Mouse (Mus musculus) cerebellum, adult 2 months (tissue): ENCODE measurements around the gene Ninl. TPM values are rescaled to one million over a fixed set of nuclear protein-coding genes. Genes with fewer than 3 reads are reported as not detected.

ENCODE experiments used
- DNase-seq, 2 experiments: peaks; one replicate each; pipeline ENCODE4 v3.0.0; 2021
- H3K27ac ChIP-seq: fragments of 200-500 bp; 2 replicates; pipeline ENCODE4 v1.5.1; 2012; ENCODE audit warnings: low read length, control low read depth, inconsistent platforms; ENCODE audit not compliant: insufficient read depth
- H3K27me3 ChIP-seq: fragments of 200-500 bp; 2 replicates; pipeline ENCODE4 v1.6.1; 2012; ENCODE audit warnings: inconsistent platforms, mild to moderate bottlenecking, low read length, moderate library complexity; ENCODE audit not compliant: control insufficient read depth, insufficient read depth
- H3K4me1 ChIP-seq: fragments of 200-500 bp; 2 replicates; pipeline ENCODE4 v1.6.1; 2011; ENCODE audit warnings: low read length; ENCODE audit not compliant: control insufficient read depth, insufficient read depth
- H3K4me3 ChIP-seq: fragments of 200-500 bp; replicated peaks from 2 replicates; pipeline ENCODE3; 2011; ENCODE audit warnings: mild to moderate bottlenecking, low read depth, low read length, control low read depth; ENCODE audit not compliant: insufficient read depth
- CTCF ChIP-seq: fragments of 200-500 bp; IDR thresholded peaks from 2 replicates; pipeline ENCODE4 v1.5.1; 2011; ENCODE audit warnings: low read depth, mild to moderate bottlenecking, control low read depth, low read length, moderate library complexity, borderline replicate concordance; ENCODE audit not compliant: insufficient read depth
- POLR2A ChIP-seq: fragments of 200-500 bp; IDR thresholded peaks from 2 replicates; pipeline ENCODE4 v1.6.1; 2011; ENCODE audit warnings: low read length, control low read depth, borderline replicate concordance; ENCODE audit not compliant: insufficient read depth
- WGBS: fragments of 180-500 bp; shearing (Covaris S2); methylation state at CpG from one replicate; pipeline ENCODE4 v1.1.7; 2018; 5-methylcytosine and 5-hydroxymethylcytosine counted together
- polyA plus RNA-seq: library from polyadenylated mRNA; depleted of rRNA; stranded (reverse); fragments of >200 nt; gene quantifications from 2 replicates; pipeline ENCODE4 v1.2.3, GENCODE M21; 2012

Gene Ninl
- polyA plus RNA-seq, 1 experiment = 4.7 TPM

DNA sequence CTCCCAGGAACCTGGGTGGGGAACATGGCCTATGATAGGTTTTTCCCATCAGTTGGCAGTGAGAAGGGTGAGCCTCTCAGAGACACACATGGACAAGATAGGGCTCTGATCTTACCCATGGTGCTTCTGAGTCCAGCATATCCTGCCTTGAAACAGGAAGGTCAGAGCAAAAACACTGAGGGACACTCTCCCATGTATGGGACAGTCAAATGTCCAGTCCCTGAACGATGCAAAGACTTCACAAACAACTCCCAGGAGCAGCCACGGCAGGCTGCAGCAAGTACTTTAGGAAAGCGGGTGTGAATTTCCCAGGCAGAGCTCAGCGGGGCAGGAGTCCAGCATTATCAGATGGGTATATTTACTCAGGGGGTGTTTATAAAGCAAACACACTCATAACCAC, 43.9 kb downstream of the Ninl start:
- 83% methylated on average over 4 of the region's 4 CpGs for WGBS
- no peak for DNase-seq

GRCm38 (mm10) chr2:150991050-150991449, 48.1 kb downstream of the Ninl start:
- no peaks in the 10 kb centered on the region for H3K4me1 ChIP-seq
- H3K27me3 ChIP-seq = no peaks in the 10 kb centered on the region
- TF ChIP-seq POLR2A (no peak), CTCF (no peak)
- H3K4me3 ChIP-seq = no peak overlapping the region
- no peak for DNase-seq
- H3K27ac ChIP-seq = no peak overlapping the region
- 83% methylated on average over 4 of the region's 4 CpGs for WGBS

More for the DNA sequence above, 43.9 kb downstream of the Ninl start:
- TF ChIP-seq CTCF (no peak), POLR2A (no peak)
- Histone ChIP-seq H3K27ac (no peak overlapping the region), H3K4me3 (no peak overlapping the region), H3K27me3 (no peaks in the 10 kb centered on the region), H3K4me1 (no peaks in the 10 kb centered on the region; the same call in 1 of the 2 replicates)

GRCm38 (mm10) chr2:150990506-150990905, 48.7 kb downstream of the Ninl start:
- Histone ChIP-seq H3K4me3 (no peak overlapping the region), H3K4me1 (no peaks in the 10 kb centered on the region), H3K27me3 (no peaks in the 10 kb centered on the region), H3K27ac (no peak overlapping the region)
- WGBS = 54% methylated on average over 2 of the region's 2 CpGs
- no peak for DNase-seq
- TF ChIP-seq POLR2A = no peak
- TF ChIP-seq CTCF = no peak

DNA sequence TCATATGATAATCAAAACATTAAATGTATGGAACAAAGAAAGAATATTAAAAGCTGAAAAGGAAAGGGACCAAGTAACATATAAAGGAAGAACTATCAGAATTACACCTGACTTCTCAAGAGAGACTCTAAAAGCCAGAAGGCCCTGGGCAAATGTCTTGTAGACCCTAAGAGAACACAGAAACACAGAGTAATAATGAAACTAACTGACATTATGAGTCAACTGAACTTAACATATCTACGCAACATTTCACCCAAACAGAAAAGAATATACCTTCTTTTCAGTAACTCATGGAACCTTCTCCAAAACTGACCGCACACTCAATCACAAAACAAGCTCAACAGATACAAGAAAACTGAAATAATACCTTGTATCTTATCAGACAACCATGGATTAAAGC, 53.8 kb downstream of the Ninl start:
- no peak overlapping the region for H3K4me3 ChIP-seq
- no peak for DNase-seq
- no peak for TF ChIP-seq CTCF
- TF ChIP-seq POLR2A = no peak
- no peaks in the 10 kb centered on the region for H3K4me1 ChIP-seq
- WGBS = 96% methylated on average over 2 of the region's 2 CpGs
- H3K27ac ChIP-seq = no peak overlapping the region
- H3K27me3 ChIP-seq = no peaks in the 10 kb centered on the region

GRCm38 (mm10) chr2:150982051-150982450, 57.1 kb downstream of the Ninl start:
- H3K4me1 ChIP-seq = no peaks in the 10 kb centered on the region
- TF ChIP-seq CTCF = no peak
- TF ChIP-seq POLR2A = no peak
- no peaks in the 10 kb centered on the region for H3K27me3 ChIP-seq
- H3K27ac ChIP-seq = no peak overlapping the region
- DNase-seq = no peak
- H3K4me3 ChIP-seq = no peak overlapping the region

GRCm38 (mm10) chr2:150981524-150981923, 57.7 kb downstream of the Ninl start:
- Histone ChIP-seq H3K27ac (no peak overlapping the region), H3K4me1 (no peaks in the 10 kb centered on the region), H3K4me3 (no peak overlapping the region), H3K27me3 (no peaks in the 10 kb centered on the region)
- DNase-seq = no peak
- 83% methylated on average over 7 of the region's 7 CpGs for WGBS
- TF ChIP-seq POLR2A = no peak
- no peak for TF ChIP-seq CTCF

- WGBS = 76% methylated on average over 14 of the region's 14 CpGs
Observed at GRCm38 (mm10) chr2:150979861-150980620, 59.1 kb downstream of the Ninl start.

GRCm38 (mm10) chr2:150978791-150979190, 60.4 kb downstream of the Ninl start:
- Histone ChIP-seq H3K27me3 (no peaks in the 10 kb centered on the region), H3K27ac (no peak overlapping the region), H3K4me3 (no peak overlapping the region), H3K4me1 (no peaks in the 10 kb centered on the region)
- TF ChIP-seq CTCF (no peak), POLR2A (no peak)
- DNase-seq = no peak
- 83% methylated on average over 3 of the region's 3 CpGs for WGBS

More at GRCm38 (mm10) chr2:150979861-150980620, 59.1 kb downstream of the Ninl start:
- TF ChIP-seq CTCF = no peak
- no peak for TF ChIP-seq POLR2A
- H3K4me1 ChIP-seq = no peaks in the 10 kb centered on the region
- H3K4me3 ChIP-seq = no peak overlapping the region
- no peak for DNase-seq
- H3K27ac ChIP-seq = no peak overlapping the region
- H3K27me3 ChIP-seq = no peaks in the 10 kb centered on the region
